Mouse (Mus musculus): ENCODE results near the gene Pdcd1. TPM values are rescaled to one million over a fixed set of nuclear protein-coding genes. Genes with fewer than 3 reads are reported as not detected.
"Not testable (repeated sequence)": the region's sequence is repeated elsewhere in the genome, so short reads cannot be mapped to it uniquely, and the experiment has no call there.

Pdcd1 gene
- total RNA-seq, 4 experiments from 2014 or later = not detected

GRCm38 (mm10) chr1:94033075-94033602 is 19.2 kb downstream of the Pdcd1 start:
- no peak for DNase-seq (ENCODE audit: low spot score in 2 of 2)

GRCm38 (mm10) chr1:94028741-94029140 is 23.6 kb downstream of the Pdcd1 start:
- DNase-seq (ENCODE audit: low spot score in 2 of 2) = no peak

GRCm38 (mm10) chr1:94027506-94028108 is 24.7 kb downstream of the Pdcd1 start:
- DNase-seq (ENCODE audit: low spot score in 2 of 2) = no peak

GRCm38 (mm10) chr1:94020151-94020550 is 32.2 kb downstream of the Pdcd1 start, which contains the start of gene Neu4:
Gene Neu4, plus strand, starts transcription at chr1:94020451.
- DNase-seq (ENCODE audit: low spot score in 2 of 2) = no peak

GRCm38 (mm10) chr1:94011643-94012042 is 40.7 kb downstream of the Pdcd1 start:
- no peak for DNase-seq (ENCODE audit: low spot score in 2 of 2)

- DNase-seq (ENCODE audit: low spot score in 2 of 2) = not testable (repeated sequence)
Observed at GRCm38 (mm10) chr1:94008826-94009225, 43.5 kb downstream of the Pdcd1 start.

- DNase-seq (ENCODE audit: low spot score in 2 of 2) = not testable (repeated sequence)
Observed at GRCm38 (mm10) chr1:94005954-94006506, 46.3 kb downstream of the Pdcd1 start.

GRCm38 (mm10) chr1:94001023-94001422 is 51.3 kb downstream of the Pdcd1 start:
- DNase-seq (ENCODE audit: low spot score in 2 of 2) = no peak

GRCm38 (mm10) chr1:93991491-93991890 is 60.9 kb downstream of the Pdcd1 start:
- not testable (repeated sequence) for DNase-seq (ENCODE audit: low spot score in 2 of 2)

- DNase-seq (ENCODE audit: low spot score in 2 of 2) = not testable (repeated sequence)
Observed at GRCm38 (mm10) chr1:93991068-93991467, 61.3 kb downstream of the Pdcd1 start.

- DNase-seq (ENCODE audit: low spot score in 2 of 2) = not testable (repeated sequence)
Observed at GRCm38 (mm10) chr1:93990209-93990608, 62.1 kb downstream of the Pdcd1 start, which contains the start of gene Gal3st2c. Gene Gal3st2c, plus strand, starts transcription at chr1:93990509.

GRCm38 (mm10) chr1:93988786-93989185 is 63.6 kb downstream of the Pdcd1 start:
- DNase-seq (ENCODE audit: low spot score in 2 of 2) = no peak

Other genes starting within 250 kb of the Pdcd1 start
- gene Ing5, start 248.6 kb downstream of the Pdcd1 start, total RNA-seq (2022) = 1 to 10 TPM; 3.7 to 6.6 (median 4.0) TPM
- gene D2hgdh, start 227.6 kb downstream of the Pdcd1 start, total RNA-seq (2022) = 10 to 100 TPM; 22.7 to 25.0 (median 24.4) TPM
- gene Gal3st2, start 191.2 kb downstream of the Pdcd1 start, total RNA-seq (2022) = not detected
- gene Gal3st2b, start 134.2 kb downstream of the Pdcd1 start, total RNA-seq (2022) = under 1 TPM in 2 of 4 experiments, not detected in 2; 0.12 to 0.16 TPM
- under 1 TPM in 2 of 4 experiments, not detected in 2; 0.02 to 0.04 TPM for gene Gal3st2c, start 62.0 kb downstream of the Pdcd1 start, total RNA-seq (2022)
- gene Neu4, start 32.1 kb downstream of the Pdcd1 start, total RNA-seq (2022) = not detected

Measured in gastrocnemius, adult 8-10 months (tissue).